Mouse (Mus musculus) cerebellum, adult 2 months (tissue): ENCODE measurements at regions not wholly inside any gene's neighbourhood (a gene's known extent, or its start where the extent isn't known, plus 50 kb on each side); places are given as distances from the start of the nearest gene placed in this dataset.

Experiments
- CTCF ChIP-seq: fragments of 200-500 bp; IDR thresholded peaks from 2 replicates; pipeline ENCODE4 v1.5.1; 2011; ENCODE audit warnings: low read depth, mild to moderate bottlenecking, control low read depth, low read length, moderate library complexity, borderline replicate concordance; ENCODE audit not compliant: insufficient read depth
- POLR2A ChIP-seq: fragments of 200-500 bp; IDR thresholded peaks from 2 replicates; pipeline ENCODE4 v1.6.1; 2011; ENCODE audit warnings: low read length, control low read depth, borderline replicate concordance; ENCODE audit not compliant: insufficient read depth

- TF ChIP-seq POLR2A (no peak), CTCF (no peak)
These were observed 373.9 kb upstream of the Slc7a11 start for GRCm38 (mm10) chr3:50817361-50817760.
